In the genomic region with DNA sequence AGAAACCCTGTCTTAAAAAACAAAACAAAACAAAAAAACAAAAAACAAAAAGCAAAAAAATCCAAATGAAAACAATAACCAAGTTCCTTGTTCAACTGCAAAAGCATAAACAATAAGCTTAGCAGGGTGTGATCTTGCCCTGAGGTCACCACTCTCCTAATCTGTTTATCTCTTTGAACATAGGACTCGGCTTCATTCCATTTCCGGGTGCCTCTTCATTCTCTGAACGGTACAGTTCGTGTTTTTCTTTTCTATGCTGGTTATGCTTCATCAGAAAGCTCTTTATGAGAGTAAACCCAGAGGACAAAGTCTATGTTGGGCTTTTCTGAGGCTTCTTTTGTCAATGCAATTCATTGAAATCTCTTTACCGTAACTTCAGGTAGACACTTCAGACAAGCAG, we compare ENCODE assay signal across 21 mouse cellular contexts.
"Had no signal": no experiment of that assay in that cellular context is flagged by ENCODE, and none has a peak within 500 bp of the region (broad histone marks: within the 10 kb centered on the region; RNA-seq: fewer than 3 reads in every experiment).

No protein-coding gene starts in this region.

- H3K36me3 ChIP-seq: kidney, embryonic 15.5 days; lung, embryonic 15.5 days; midbrain, embryonic 10.5 days; neural tube, embryonic 13.5 days had no signal

- H3K27ac ChIP-seq: kidney, embryonic 15.5 days; left cerebral cortex, adult 2 months; liver, embryonic 14.5 days; lung, embryonic 15.5 days; midbrain, embryonic 10.5 days; midbrain, embryonic 13.5 days; neural tube, embryonic 13.5 days; stomach, postnatal 0 days had no signal

- H3K4me3 ChIP-seq: kidney, embryonic 15.5 days; left cerebral cortex, adult 2 months; lung, embryonic 15.5 days; megakaryocyte, embryonic 14.5 days; midbrain, embryonic 10.5 days; midbrain, embryonic 13.5 days; myocyte; neural tube, embryonic 13.5 days had no signal

- H3K4me2 ChIP-seq: kidney, embryonic 15.5 days; liver, embryonic 11.5 days; lung, embryonic 15.5 days; midbrain, embryonic 13.5 days; neural tube, embryonic 13.5 days had no signal

- H3K9ac ChIP-seq: kidney, embryonic 15.5 days; liver, embryonic 14.5 days; lung, embryonic 15.5 days; midbrain, embryonic 13.5 days; neural tube, embryonic 13.5 days had no signal

- H3K27me3 ChIP-seq: lung, embryonic 15.5 days; midbrain, embryonic 13.5 days; neural tube, embryonic 13.5 days had no signal

- ATAC-seq: midbrain, embryonic 13.5 days; midbrain, embryonic 16.5 days had no signal

- H3K9me3 ChIP-seq: kidney, embryonic 15.5 days; lung, embryonic 15.5 days; midbrain, embryonic 10.5 days; midbrain, embryonic 13.5 days; neural tube, embryonic 13.5 days had no signal

- DNase-seq: kidney, postnatal 10 days; kidney, postnatal 36 days; layer of hippocampus, postnatal 36 days; lung, adult 18-20 months; lung, postnatal 10 days; lung, postnatal 36 days; thymus, adult 2 months; thymus, postnatal 14 days; thymus, postnatal 4 days had no signal
